Mouse (Mus musculus): ENCODE results near the gene Ripk3. TPM values are rescaled to one million over a fixed set of nuclear protein-coding genes. Genes with fewer than 3 reads are reported as not detected.
A peak's percentile ranks its signal among the peaks of the same experiment; 100 is the strongest.

Gene Ripk3
- 20.4 and 24.7 TPM in 2 replicates for polyA plus RNA-seq (2015; fragmentation: Nextera tagmentation; extraction: Ambion mirVana)

DNA sequence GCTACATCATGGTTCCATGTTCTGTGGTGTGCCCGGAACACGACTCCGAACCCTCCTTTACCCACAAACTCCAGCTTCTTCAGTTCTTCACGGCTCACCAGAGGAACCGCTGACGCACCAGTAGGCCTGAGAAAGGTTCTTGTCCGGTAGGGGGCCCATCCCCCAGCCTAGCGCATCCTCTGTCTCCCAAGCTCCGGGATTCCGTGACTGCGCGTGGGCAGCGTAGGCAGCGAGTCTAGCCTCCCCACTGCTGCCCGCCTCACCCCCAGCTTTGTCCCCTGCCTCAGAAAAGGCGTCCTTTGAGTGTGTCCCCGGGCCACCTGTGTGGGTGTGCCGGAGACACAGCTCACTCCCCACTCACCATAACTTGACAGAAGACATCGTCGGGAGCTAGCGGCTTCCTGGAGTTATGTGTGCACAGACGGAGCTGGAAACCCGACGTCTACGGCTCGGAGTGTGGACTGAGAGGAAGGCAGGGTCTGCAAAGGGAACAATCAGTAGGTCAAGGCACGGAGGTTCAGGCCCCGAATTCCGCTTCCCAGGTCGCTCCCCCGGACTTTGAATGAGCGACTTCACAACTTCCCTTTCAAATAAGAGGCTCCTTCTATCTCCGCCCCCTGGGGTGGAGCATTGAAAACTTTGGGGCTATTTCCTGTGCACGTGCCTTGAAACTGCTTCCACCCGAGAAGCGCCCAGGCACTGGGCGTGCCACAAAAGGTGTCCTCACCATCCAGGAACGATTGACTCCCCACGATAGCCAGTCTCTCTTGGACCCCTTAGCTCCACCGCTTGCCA lies at the start of gene Ripk3:
TSS of gene Ripk3 (minus strand) at position 610 of the 795 bp plus-strand sequence.
- Histone ChIP-seq H3K4me3 (replicated peaks; ENCODE audit: low read depth, low read length) (peak within 1 kb of the TSS; percentile 25), H3K9me3 (replicated peaks; ENCODE audit: low read length) (no peaks in the 10 kb centered on the region), H3K4me1 (replicated peaks; ENCODE audit: insufficient read depth, low read length) (peaks cover 8% of the 10 kb centered on the region; the same call in 1 of the 2 replicates), H3K36me3 (ENCODE audit: insufficient read depth, low read length) (no peaks in the 10 kb centered on the region), H3K27ac (no peak within 1 kb of the TSS), H3K27me3 (ENCODE audit: insufficient read depth, low read length) (no peaks in the 10 kb centered on the region; the same call in 1 of the 2 replicates), H3K4me2 (ENCODE audit: low read length) (peak within 1 kb of the TSS; percentile 58), H3K9ac (ENCODE audit: low read depth, low read length) (peak within 1 kb of the TSS; percentile 32; the same call in 1 of the 2 replicates)
- no peak; the same call in 1 of the 2 replicates for TF ChIP-seq CTCF (IDR thresholded peaks at IDR 0.05; ENCODE audit: low read depth)
- peak; percentile 68 for DNase-seq (ENCODE audit: low spot score)
- peak; percentile 25; the same call in 1 of the 2 replicates for ATAC-seq (replicated peaks; ENCODE audit: low FRiP score, low read depth)
- 4% methylated on average over 40 of the region's 40 CpGs for WGBS

DNA sequence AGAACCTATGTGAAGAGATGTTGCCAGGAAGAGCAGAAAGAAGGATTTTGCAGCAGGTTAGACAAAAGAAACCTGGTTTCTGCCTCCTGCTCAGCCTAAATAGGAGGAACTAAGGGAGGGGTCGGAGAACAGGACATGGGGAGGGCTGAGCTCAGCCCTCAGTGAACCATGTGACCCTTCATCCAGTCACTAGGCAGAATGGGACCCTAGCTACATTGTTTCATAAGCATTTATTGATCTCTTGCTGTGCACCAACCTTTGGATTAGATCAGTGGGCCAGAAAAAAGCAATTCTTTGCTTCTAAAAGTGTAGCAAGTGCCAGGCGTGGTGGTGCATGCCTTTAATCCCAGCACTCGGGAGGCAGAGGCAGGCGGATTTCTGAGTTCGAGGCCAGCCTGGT lies 49.6 kb upstream of the Ripk3 start:
- no peak overlapping the region for H3K4me2 ChIP-seq (ENCODE audit: low read length)
- 88% methylated on average over 5 of the region's 5 CpGs for WGBS
- no peak overlapping the region for H3K4me3 ChIP-seq (replicated peaks; ENCODE audit: low read depth, low read length)
- no peaks in the 10 kb centered on the region for H3K9me3 ChIP-seq (replicated peaks; ENCODE audit: low read length)
- no peak for TF ChIP-seq CTCF (IDR thresholded peaks at IDR 0.05; ENCODE audit: low read depth)
- no peak for DNase-seq (ENCODE audit: low spot score)
- H3K4me1 ChIP-seq (replicated peaks; ENCODE audit: insufficient read depth, low read length), result no peaks in the 10 kb centered on the region
- no peak overlapping the region for H3K27ac ChIP-seq
- no peaks in the 10 kb centered on the region for H3K27me3 ChIP-seq (ENCODE audit: insufficient read depth, low read length)
- H3K36me3 ChIP-seq (ENCODE audit: insufficient read depth, low read length), result no peaks in the 10 kb centered on the region
- ATAC-seq (replicated peaks; ENCODE audit: low FRiP score, low read depth), result no peak
- no peak overlapping the region for H3K9ac ChIP-seq (ENCODE audit: low read depth, low read length)

DNA sequence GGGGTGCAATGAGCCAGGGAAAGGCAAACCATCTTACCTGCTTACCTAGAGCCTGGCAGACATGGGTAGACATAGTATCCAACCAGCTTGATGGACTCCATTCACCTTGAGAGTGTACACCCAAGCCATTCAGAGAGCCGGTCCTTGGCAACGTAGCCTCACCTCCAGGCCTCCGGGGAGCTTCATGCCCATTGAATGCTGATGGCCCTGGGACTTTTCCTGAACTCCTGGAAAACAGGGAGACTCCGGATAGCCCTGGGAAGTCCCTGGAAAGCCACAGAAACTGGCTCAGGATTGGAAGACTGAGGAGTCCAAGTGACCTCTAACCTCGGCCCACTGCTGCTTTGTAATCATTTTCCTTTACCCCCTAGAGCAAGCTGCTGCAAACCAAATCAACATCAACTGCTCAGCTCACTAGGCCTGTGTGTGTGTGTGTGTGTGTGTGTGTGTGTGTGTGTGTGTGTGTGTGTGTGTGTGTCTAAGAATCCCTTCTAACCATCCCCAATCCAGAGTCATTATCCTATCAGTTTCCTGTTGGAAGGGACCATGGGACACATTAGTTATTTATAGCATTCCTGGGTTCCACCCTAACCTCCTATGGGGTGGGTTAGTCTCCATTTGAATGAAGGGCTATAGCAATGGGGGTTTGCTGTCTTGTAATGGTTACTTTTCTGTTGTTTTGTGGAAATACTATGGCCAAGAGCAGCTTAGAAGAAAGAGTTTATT lies 46.3 kb upstream of the Ripk3 start:
- peaks cover 13% of the 10 kb centered on the region; the same call in 1 of the 2 replicates for H3K36me3 ChIP-seq (ENCODE audit: insufficient read depth, low read length)
- WGBS, result 71% methylated on average over 5 of the region's 5 CpGs
- H3K9me3 ChIP-seq (replicated peaks; ENCODE audit: low read length), result no peaks in the 10 kb centered on the region
- TF ChIP-seq CTCF (IDR thresholded peaks at IDR 0.05; ENCODE audit: low read depth), result no peak
- H3K4me1 ChIP-seq (replicated peaks; ENCODE audit: insufficient read depth, low read length), result no peaks in the 10 kb centered on the region
- no peak overlapping the region for H3K4me3 ChIP-seq (replicated peaks; ENCODE audit: low read depth, low read length)
- H3K4me2 ChIP-seq (ENCODE audit: low read length), result no peak overlapping the region
- H3K27me3 ChIP-seq (ENCODE audit: insufficient read depth, low read length), result no peaks in the 10 kb centered on the region
- H3K27ac ChIP-seq, result no peak overlapping the region
- ATAC-seq (replicated peaks; ENCODE audit: low FRiP score, low read depth) (no peak), DNase-seq (ENCODE audit: low spot score) (no peak)
- no peak overlapping the region for H3K9ac ChIP-seq (ENCODE audit: low read depth, low read length)

DNA sequence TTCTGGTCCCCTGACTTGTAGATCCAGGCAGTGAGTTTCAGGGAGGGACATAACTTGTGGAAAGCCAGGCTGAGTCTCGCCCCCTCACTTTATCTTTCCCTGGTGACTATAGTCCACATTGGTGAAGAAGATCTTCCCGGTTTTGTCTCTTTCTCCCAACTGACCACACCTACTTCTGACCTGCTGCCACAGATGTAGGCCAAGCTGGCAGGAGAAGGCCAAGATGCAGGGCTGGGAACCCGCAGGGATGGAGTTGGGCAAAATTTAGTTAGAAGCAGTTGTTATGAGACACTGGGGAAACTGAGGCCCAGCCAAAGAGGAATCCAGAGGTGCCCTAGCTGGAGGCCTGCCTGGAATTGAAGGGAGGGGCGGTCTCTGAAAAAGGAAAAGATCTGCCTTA lies 44.5 kb upstream of the Ripk3 start:
- no peaks in the 10 kb centered on the region for H3K9me3 ChIP-seq (replicated peaks; ENCODE audit: low read length)
- no peak overlapping the region for H3K9ac ChIP-seq (ENCODE audit: low read depth, low read length)
- H3K27me3 ChIP-seq (ENCODE audit: insufficient read depth, low read length), result no peaks in the 10 kb centered on the region
- WGBS, result 84% methylated on average over 4 of the region's 4 CpGs
- peaks cover 11% of the 10 kb centered on the region for H3K4me1 ChIP-seq (replicated peaks; ENCODE audit: insufficient read depth, low read length)
- H3K36me3 ChIP-seq (ENCODE audit: insufficient read depth, low read length), result peaks cover 20% of the 10 kb centered on the region; the same call in 1 of the 2 replicates
- no peak overlapping the region for H3K4me3 ChIP-seq (replicated peaks; ENCODE audit: low read depth, low read length)
- no peak for TF ChIP-seq CTCF (IDR thresholded peaks at IDR 0.05; ENCODE audit: low read depth)
- ATAC-seq (replicated peaks; ENCODE audit: low FRiP score, low read depth) (no peak), DNase-seq (ENCODE audit: low spot score) (no peak)
- no peak overlapping the region for H3K4me2 ChIP-seq (ENCODE audit: low read length)
- no peak overlapping the region for H3K27ac ChIP-seq

DNA sequence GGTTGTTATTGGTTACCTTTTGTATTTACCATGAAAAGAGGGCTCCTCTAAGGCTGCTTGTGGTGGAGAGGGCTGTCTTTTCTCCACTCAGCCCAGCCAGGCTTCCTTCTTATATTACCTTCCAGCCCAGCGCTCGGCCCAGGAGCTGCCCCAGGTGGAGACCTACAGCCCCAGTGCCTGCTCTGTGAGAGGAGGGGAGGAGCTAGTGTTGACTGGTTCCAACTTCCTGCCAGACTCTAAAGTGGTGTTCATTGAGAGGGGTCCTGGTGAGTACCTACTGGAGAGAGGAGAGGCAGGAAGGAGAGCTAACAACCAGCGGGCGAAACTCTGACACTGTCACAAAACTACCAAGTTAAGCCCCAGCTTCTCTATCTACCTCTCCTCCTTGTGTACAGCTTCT lies 41.7 kb upstream of the Ripk3 start:
- Histone ChIP-seq H3K4me2 (ENCODE audit: low read length) (no peak overlapping the region), H3K4me1 (replicated peaks; ENCODE audit: insufficient read depth, low read length) (peaks cover 16% of the 10 kb centered on the region), H3K27me3 (ENCODE audit: insufficient read depth, low read length) (no peaks in the 10 kb centered on the region), H3K4me3 (replicated peaks; ENCODE audit: low read depth, low read length) (no peak overlapping the region), H3K9ac (ENCODE audit: low read depth, low read length) (no peak overlapping the region), H3K27ac (no peak overlapping the region), H3K9me3 (replicated peaks; ENCODE audit: low read length) (no peaks in the 10 kb centered on the region), H3K36me3 (ENCODE audit: insufficient read depth, low read length) (peaks cover 20% of the 10 kb centered on the region; the same call in 1 of the 2 replicates)
- no peak for TF ChIP-seq CTCF (IDR thresholded peaks at IDR 0.05; ENCODE audit: low read depth)
- DNase-seq (ENCODE audit: low spot score), result no peak
- ATAC-seq (replicated peaks; ENCODE audit: low FRiP score, low read depth), result no peak
- WGBS, result 77% methylated on average over 4 of the region's 4 CpGs

DNA sequence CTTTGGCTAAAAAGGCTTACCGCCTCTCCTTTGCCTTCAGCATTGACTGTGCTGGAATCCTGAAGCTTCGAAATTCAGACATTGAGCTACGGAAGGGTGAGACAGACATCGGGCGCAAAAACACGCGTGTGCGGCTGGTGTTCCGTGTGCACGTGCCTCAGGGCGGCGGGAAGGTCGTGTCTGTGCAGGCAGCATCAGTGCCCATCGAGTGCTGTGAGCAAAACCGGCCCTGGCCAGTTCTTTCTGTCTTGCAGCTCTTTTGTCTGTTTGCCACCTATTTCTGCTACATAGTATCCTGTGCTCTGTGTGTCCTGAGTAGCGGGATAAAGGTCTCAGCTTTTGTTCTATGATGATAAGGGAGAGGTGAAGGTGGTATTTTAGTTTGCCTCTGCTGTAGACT lies 41.2 kb upstream of the Ripk3 start:
- Histone ChIP-seq H3K4me1 (replicated peaks; ENCODE audit: insufficient read depth, low read length) (peaks cover 16% of the 10 kb centered on the region), H3K4me2 (ENCODE audit: low read length) (no peak overlapping the region), H3K27me3 (ENCODE audit: insufficient read depth, low read length) (no peaks in the 10 kb centered on the region), H3K9me3 (replicated peaks; ENCODE audit: low read length) (no peaks in the 10 kb centered on the region), H3K27ac (no peak overlapping the region), H3K36me3 (ENCODE audit: insufficient read depth, low read length) (peaks cover 20% of the 10 kb centered on the region; the same call in 1 of the 2 replicates), H3K9ac (ENCODE audit: low read depth, low read length) (no peak overlapping the region), H3K4me3 (replicated peaks; ENCODE audit: low read depth, low read length) (no peak overlapping the region)
- no peak for ATAC-seq (replicated peaks; ENCODE audit: low FRiP score, low read depth)
- 92% methylated on average over 16 of the region's 16 CpGs for WGBS
- no peak for DNase-seq (ENCODE audit: low spot score)
- TF ChIP-seq CTCF (IDR thresholded peaks at IDR 0.05; ENCODE audit: low read depth), result no peak
